Mouse (Mus musculus) thymus, adult 2 months (tissue): ENCODE measurements around the gene Gm6176. TPM values are rescaled to one million over a fixed set of nuclear protein-coding genes. Genes with fewer than 3 reads are reported as not detected.
"Not testable (repeated sequence)": the region's sequence is repeated elsewhere in the genome, so short reads cannot be mapped to it uniquely, and the experiment has no call there.

Experiments
- DNase-seq: peaks from one replicate; pipeline ENCODE4 v3.0.0; 2021
- H3K27ac ChIP-seq: fragments of 200-500 bp; 2 replicates; pipeline ENCODE4 v1.5.1; 2012; ENCODE audit warnings: low read length, control low read depth; ENCODE audit not compliant: control insufficient read depth, insufficient read depth
- H3K27me3 ChIP-seq: fragments of 200-500 bp; 2 replicates; pipeline ENCODE4 v1.6.1; 2012; ENCODE audit warnings: mild to moderate bottlenecking, low read length, moderate library complexity, mixed read lengths; ENCODE audit not compliant: control insufficient read depth, insufficient read depth
- H3K36me3 ChIP-seq: fragments of 200-500 bp; 2 replicates; pipeline ENCODE4 v1.6.1; 2012; ENCODE audit warnings: mild to moderate bottlenecking, low read length, moderate library complexity; ENCODE audit not compliant: control insufficient read depth, insufficient read depth
- H3K4me1 ChIP-seq: fragments of 200-500 bp; replicated peaks from 2 replicates; pipeline ENCODE4 v1.6.1; 2012; ENCODE audit warnings: low read length; ENCODE audit not compliant: control insufficient read depth, insufficient read depth
- H3K4me3 ChIP-seq: fragments of 200-500 bp; 2 replicates; pipeline ENCODE4 v1.5.1; 2012; ENCODE audit warnings: mild to moderate bottlenecking, low read length, control low read depth, moderate library complexity; ENCODE audit not compliant: control insufficient read depth, insufficient read depth
- WGBS: fragments of 180-500 bp; shearing (Covaris S2); methylation state at CpG from one replicate; pipeline ENCODE4 v1.1.7; 2018; 5-methylcytosine and 5-hydroxymethylcytosine counted together
- polyA plus RNA-seq: library from polyadenylated mRNA; depleted of rRNA; stranded (reverse); fragments of >200 nt; gene quantifications from 2 replicates; pipeline ENCODE4 v1.2.3, GENCODE M21; 2012; rRNA removed

The Gm6176 gene
- polyA plus RNA-seq = not detected in 2 replicates

GRCm38 (mm10) chr7:22056205-22056604, at the start of gene Gm6176:
Gene Gm6176 (minus strand): TSS chr7:22056305.
- H3K27me3 ChIP-seq, H3K4me1 ChIP-seq, H3K4me3 ChIP-seq, DNase-seq, H3K36me3 ChIP-seq, H3K27ac ChIP-seq: not testable (repeated sequence)
- WGBS = no CpG with 5 or more reads among the region's 1 CpGs

GRCm38 (mm10) chr7:22068757-22069156, 12.7 kb upstream of the Gm6176 start, which contains the start of gene Vmn1r139:
Gene Vmn1r139 (plus strand): TSS chr7:22069057.
- H3K4me3 ChIP-seq, DNase-seq, H3K27ac ChIP-seq, H3K36me3 ChIP-seq, H3K27me3 ChIP-seq, H3K4me1 ChIP-seq: not testable (repeated sequence)
- no CpG with 5 or more reads among the region's 7 CpGs for WGBS

- not testable (repeated sequence) for H3K27me3 ChIP-seq, H3K4me3 ChIP-seq, H3K36me3 ChIP-seq, DNase-seq, H3K27ac ChIP-seq, H3K4me1 ChIP-seq
- WGBS = no CpG with 5 or more reads among the region's 2 CpGs
Measured at GRCm38 (mm10) chr7:22028797-22029196, 27.3 kb downstream of the Gm6176 start, which contains the start of gene Vmn1r138. Gene Vmn1r138 (minus strand): TSS chr7:22028897.

Other genes with a start within 250 kb of the Gm6176 start
- not detected in 2 replicates for gene Vmn1r135, start 224.0 kb downstream of the Gm6176 start, polyA plus RNA-seq
- gene Gm5725, start 212.0 kb downstream of the Gm6176 start, polyA plus RNA-seq = not detected in 2 replicates
- gene Gm5891, start 135.0 kb downstream of the Gm6176 start, polyA plus RNA-seq = not detected in 2 replicates
- not detected in 2 replicates for gene Vmn1r137, start 61.7 kb downstream of the Gm6176 start, polyA plus RNA-seq
- gene Vmn1r138, start 27.4 kb downstream of the Gm6176 start, polyA plus RNA-seq = not detected in 2 replicates
- not detected in 2 replicates for gene Vmn1r139, start 12.8 kb upstream of the Gm6176 start, polyA plus RNA-seq
- not detected in 2 replicates for gene Gm16451, start 61.9 kb upstream of the Gm6176 start, polyA plus RNA-seq
- not detected in 2 replicates for gene Gm10666, start 78.4 kb upstream of the Gm6176 start, polyA plus RNA-seq
- not detected in 2 replicates for gene Vmn1r142, start 107.7 kb upstream of the Gm6176 start, polyA plus RNA-seq
- gene Vmn1r143, start 133.1 kb upstream of the Gm6176 start, polyA plus RNA-seq = not detected in 2 replicates
- gene Gm8653, start 145.0 kb upstream of the Gm6176 start, polyA plus RNA-seq = not detected in 2 replicates
- gene Gm8453, start 173.2 kb upstream of the Gm6176 start, polyA plus RNA-seq = not detected in 2 replicates